Mouse (Mus musculus): ENCODE measurements around the gene Msx1.

- no peak for TF ChIP-seq CTCF (IDR thresholded peaks at IDR 0.05; ENCODE audit: extremely low read depth, insufficient read length, insufficient replicate concordance, low read depth, low read length)
- TF ChIP-seq POLR2A (IDR thresholded peaks at IDR 0.05; ENCODE audit: low read depth, low read length): no peak
Observed at GRCm38 (mm10) chr5:37828591-37829295, 4.4 kb upstream of the Msx1 start.

Measured in small intestine, adult 2 months (tissue).